Mouse (Mus musculus) ovary, postnatal 14 days (tissue): Measurements from ENCODE around the gene Trip6.
A peak's percentile ranks its signal among the peaks of the same experiment; 100 is the strongest.

Source experiments
- DNase-seq: peaks from one replicate; pipeline ENCODE4 v3.0.0; 2022; ENCODE audit warnings: low spot score

Trip6 gene

DNA sequence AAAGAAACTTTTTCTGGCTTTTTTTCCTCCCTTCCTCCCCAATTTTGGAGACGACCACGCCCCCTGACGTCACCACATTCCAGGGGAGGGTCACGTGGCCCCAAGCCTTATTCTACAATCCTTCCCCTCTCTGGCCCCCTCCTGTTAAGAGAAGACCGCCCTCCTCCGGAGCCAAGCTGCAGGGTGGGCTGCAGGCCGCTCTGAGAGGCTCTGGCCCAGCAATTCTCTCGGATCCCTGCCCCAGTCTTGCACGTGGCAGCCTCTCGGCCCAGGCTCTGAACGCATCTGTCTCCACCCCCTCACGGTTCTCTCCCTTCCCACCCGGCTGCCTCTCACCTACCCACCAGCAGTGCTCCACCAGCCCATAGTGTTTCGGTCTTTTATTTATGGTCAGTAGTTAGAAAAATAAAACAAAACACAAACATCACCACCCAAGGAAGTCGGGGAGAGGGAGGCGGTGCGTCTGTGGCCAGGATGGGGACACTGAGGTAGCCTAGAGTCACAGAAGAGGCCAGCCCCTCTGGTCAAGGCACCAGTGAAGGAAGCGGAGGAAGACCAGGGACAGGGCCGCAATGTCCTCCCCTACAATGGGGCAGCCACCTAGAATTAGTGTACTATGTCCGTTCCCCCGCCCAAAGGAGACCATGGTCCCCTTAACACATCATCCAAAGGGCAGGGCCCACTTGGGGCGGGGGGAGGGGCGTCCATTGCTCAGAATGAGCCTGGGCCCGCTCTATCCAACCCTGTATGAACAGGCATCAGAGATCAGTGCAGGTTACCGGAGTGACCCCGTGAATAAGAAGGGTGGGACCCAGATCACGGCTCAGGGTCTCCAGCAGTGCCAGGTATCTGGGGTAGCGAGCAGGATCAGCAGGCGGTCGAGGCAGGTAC, at the start of gene Trip6:
TSS of gene Trip6 (minus strand) at position 212 of the 891 bp plus-strand sequence.
- DNase-seq, result peak; percentile 93

DNA sequence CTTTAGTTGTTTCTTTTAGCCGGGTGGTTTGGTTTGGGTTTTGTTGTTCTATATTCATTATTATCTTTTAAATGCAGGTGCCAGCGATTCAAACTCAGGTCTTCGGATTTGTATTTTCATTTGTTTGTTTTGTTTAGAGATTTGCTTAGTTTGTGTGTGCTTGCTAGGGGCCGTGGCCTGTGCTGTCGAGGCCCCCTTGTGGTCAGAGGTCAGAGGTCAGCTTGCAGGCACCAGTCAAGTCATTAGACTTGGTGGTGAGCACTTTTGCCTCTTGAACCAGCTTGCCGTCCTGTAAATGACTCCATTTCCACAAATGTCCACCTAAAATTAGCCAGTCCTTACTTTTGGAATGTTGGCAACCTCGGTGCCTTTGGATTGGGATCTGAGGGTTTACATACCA, 44.2 kb upstream of the Trip6 start:
- no peak for DNase-seq

DNA sequence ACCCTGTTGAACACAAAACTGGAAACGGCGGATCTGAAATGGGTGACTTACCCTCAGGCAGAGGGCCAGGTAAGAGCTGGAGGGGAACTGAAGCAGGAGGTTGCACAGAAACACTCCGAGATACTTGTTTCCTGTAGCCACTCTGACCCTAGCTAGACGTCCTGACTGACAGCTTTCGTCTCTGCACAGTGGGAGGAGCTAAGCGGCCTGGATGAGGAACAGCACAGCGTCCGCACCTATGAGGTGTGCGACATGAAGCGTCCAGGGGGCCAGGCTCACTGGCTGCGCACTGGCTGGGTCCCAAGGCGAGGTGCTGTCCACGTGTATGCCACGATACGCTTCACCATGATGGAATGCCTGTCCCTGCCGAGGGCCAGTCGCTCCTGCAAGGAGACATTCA, 39.9 kb upstream of the Trip6 start:
- no peak for DNase-seq

GRCm38 (mm10) chr5:137352011-137352975, 38.1 kb upstream of the Trip6 start:
- DNase-seq, result peak; percentile 22

GRCm38 (mm10) chr5:137351394-137351793, 37.2 kb upstream of the Trip6 start:
- no peak for DNase-seq

- DNase-seq, result no peak
These were observed 36.8 kb upstream of the Trip6 start for GRCm38 (mm10) chr5:137351058-137351380.

DNA sequence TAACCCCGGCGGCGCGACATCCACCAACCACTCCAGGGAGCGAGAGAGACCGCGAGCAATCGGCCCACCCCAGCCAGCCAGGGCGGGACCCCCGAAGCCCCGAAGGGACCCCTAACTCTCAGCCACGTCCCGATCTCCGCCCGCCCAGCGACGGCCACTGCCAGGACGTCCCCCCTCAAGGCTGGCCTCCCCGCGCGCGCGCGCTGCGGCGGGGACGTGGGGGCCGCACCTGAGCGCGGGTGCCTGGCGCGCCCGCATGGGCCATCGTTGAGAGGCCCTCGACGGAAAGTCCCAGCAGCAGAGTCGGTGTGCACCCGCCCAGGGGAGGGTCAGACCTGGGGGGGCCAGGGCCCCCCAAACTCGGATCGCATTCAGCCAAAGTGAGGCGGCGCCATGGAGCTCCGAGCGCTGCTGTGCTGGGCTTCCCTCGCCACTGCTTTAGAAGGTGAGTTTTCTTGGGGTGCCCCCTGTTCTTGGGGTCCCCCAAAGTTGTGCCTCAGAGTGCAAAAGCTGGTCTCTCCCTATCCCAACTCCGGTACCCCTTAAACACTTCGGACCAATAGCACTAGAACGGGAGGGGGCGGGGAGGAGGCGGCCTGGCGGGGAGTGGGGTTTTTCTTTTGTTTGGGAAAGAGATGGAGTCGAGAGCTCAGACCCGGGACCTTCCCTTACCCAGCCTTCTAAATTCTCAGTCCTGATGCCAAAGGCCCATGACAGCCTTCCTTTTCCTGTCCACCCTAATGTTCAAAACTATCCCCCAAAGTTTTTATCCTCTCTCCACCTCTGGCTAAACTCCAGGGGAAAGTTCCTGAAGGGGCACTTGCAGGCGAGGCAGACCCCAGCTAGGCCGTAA, 36.2 kb upstream of the Trip6 start:
- DNase-seq, result no peak

GRCm38 (mm10) chr5:137349384-137350204, 35.4 kb upstream of the Trip6 start, which contains the start of gene Ephb4:
TSS of gene Ephb4 (plus strand) at chr5:137350109.
- peak; percentile 77 for DNase-seq

GRCm38 (mm10) chr5:137348482-137349383, 34.5 kb upstream of the Trip6 start:
- peak; percentile 11 for DNase-seq

DNA sequence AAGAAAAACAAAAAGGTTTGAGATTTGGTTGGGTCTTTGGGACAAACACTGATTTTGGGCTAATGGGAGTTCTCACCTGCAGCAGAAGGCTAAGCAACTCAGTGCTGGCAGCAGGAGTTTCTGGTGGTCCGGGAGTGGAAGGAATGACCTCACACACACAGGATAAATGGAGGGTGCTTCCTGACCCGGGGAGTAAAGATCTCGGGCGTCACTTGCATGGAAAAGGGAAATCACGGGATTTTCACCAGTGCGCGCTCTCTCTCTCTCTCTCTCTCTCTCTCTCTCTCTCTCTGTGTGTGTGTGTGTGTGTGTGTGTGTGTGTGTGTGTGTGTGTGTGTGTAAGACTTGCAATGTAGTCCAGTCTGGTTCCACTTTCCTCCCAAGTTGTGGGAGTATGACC, 33.7 kb upstream of the Trip6 start:
- DNase-seq, result no peak

DNA sequence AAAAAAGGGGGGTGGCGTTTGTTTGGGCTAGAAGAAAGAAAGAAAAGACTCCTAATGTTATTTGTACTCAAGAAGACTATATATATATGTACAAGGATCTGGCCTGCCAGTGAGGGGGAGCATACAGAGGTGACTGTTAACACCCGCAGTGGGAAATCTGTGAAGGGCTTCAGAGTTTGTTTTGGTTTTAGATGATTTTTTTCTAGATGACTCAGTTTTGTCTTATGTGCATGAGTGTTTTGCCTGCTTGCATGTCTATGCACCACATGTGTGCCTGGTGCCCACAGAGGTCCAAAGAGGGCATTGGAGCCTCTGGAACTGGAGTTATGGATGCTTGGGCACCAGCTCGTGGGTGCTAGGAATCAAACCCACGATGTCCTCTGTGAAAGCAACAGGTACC, 32.8 kb upstream of the Trip6 start:
- DNase-seq, result no peak

DNA sequence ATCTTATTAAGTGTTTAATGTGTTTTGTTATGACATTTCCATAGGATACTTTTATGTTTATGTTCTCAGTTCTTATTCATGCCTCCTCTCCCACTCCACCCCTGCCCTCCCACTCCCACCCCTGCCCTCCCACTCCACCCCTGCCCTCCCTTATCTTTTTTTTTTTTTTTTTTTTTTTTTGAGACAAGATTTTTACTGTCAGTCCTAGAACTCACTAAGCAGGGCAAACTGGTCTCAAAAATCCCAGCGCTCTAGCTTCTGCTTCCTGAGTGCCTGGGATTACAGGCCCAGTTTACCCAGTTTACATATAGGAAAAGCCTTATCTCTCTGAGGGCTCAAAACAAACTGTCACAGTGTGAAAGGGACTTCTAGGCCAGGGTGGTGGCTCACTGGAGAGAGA, 32.2 kb upstream of the Trip6 start:
- DNase-seq, result no peak

- DNase-seq, result no peak
These were observed 31.6 kb upstream of the Trip6 start for GRCm38 (mm10) chr5:137345821-137346220.

GRCm38 (mm10) chr5:137343869-137344268, 29.7 kb upstream of the Trip6 start:
- DNase-seq, result no peak

- DNase-seq, result no peak
These were observed 29.2 kb upstream of the Trip6 start for GRCm38 (mm10) chr5:137343412-137343811.

GRCm38 (mm10) chr5:137342407-137343012, 28.3 kb upstream of the Trip6 start:
- no peak for DNase-seq

DNA sequence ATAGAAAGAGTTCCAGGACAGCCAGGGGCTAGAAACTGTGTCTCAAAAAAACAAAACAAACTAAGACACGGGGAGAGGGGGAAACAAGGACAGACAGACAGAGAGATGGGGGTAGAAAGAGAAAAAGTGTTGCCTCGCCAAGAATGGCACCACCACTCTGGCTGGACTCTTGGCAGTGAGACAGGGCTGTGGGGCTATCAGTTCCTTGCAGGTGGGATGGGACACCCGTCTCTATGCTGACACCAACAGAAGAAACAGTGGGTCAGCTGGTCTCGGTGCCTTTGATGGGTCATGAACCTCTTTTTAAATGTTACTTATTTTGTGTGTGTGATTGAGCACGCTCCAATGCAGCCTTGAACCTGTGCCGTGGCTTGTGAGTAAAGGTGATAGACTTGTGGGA, 26.0 kb upstream of the Trip6 start:
- no peak for DNase-seq

DNA sequence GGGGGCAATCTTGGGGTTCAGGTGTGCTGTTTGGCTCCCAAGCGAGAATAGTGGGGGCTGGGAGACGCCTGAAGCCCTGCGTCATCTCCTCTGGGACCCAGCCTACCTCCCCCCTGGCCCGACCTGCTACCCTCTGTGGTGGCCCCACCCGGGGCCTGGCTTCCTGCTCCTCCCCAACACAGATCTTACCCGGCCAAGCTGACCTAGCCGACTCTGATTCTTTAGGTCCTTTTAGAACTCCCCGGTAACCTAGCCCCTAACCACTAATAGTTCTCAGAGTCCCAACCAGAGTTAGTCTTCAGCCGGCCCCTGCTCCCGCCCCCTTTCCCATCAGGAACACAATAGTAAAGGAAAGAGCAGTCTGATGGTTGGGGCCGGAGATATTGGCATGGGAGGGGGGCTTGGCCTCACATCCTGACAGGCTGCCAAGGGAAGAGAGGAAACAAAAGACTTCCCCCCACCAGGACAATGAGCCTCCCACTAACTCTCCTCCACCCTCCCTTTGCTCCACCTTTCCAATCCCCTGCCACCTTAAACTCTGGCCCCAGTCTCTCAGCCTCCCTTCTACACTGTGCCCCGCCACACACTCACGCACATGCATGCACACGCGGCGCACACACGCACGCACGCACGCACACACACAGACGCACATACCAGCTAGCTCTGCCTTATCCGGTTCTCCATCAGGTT, 25.2 kb upstream of the Trip6 start:
- DNase-seq, result peak; percentile 47
